Mouse (Mus musculus): Measurements from ENCODE around the gene Tmem110. TPM values are rescaled to one million over a fixed set of nuclear protein-coding genes. Genes with fewer than 3 reads are reported as not detected.
A peak's percentile ranks its signal among the peaks of the same experiment; 100 is the strongest.

The Tmem110 gene
- total and polyA plus RNA-seq, 3 experiments, result 11.6 to 21.0 TPM; not detected in 1

DNA sequence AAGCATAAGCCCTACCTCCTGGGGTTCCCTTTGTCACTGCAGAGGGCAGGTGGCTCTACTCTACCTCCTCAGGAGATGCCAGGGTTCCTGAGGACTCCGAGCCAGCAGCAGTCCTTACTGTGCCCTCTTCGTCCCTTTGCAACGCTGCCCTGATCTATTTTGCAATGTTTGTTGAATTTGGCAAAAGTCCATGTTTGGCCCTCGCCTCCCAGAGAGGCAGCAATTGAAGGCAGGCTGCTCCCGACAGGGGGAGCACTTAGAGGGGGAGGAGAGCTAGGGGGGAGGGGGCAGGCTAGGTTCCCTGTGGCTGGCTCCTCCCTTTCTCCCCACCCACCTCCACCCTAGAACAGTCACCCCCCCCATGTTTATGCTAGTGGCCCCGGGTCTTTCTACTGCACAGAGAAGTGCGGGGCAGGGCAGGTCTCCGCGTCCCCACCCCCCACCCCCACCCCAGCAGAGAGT is 62.9 kb downstream of the Tmem110 start:
- Histone ChIP-seq H3K4me3 (ENCODE audit: control insufficient read depth in 1 of 2, insufficient read depth in 1 of 2, low read depth in 2 of 2, low read length in 2 of 2) (no peak overlapping the region), H3K9me3 (replicated peaks; ENCODE audit: insufficient read depth, low read length) (no peaks in the 10 kb centered on the region), H3K79me2 (ENCODE audit: control insufficient read depth, insufficient read depth, low read length, poor library complexity) (no peaks in the 10 kb centered on the region), H3K27ac (ENCODE audit: control insufficient read depth, low read depth, low read length) (no peak overlapping the region), H3K36me3 (ENCODE audit: control insufficient read depth in 1 of 2, insufficient read depth in 2 of 2, low read length in 2 of 2) (no peaks in the 10 kb centered on the region), H3K9ac (ENCODE audit: control insufficient read depth, low read depth, low read length, poor library complexity, severe bottlenecking) (no peak overlapping the region), H3K27me3 (ENCODE audit: control insufficient read depth in 1 of 2, insufficient read depth in 2 of 2, low read length in 2 of 2) (no peaks in the 10 kb centered on the region), H3K4me1 (ENCODE audit: control insufficient read depth in 1 of 2, insufficient read depth in 2 of 2, low read length in 2 of 2) (peaks cover 0 to 6% of the 10 kb centered on the region in 2 experiments; a peak in 1 of 4 replicates)
- TF ChIP-seq MAZ (IDR thresholded peaks at IDR 0.05; ENCODE audit: low read depth, low read length) (no peak), CTCF (IDR thresholded peaks at IDR 0.05 in 2 of 3, conservative IDR thresholded peaks at IDR 0.05 in 1 of 3; ENCODE audit: control insufficient read depth in 1 of 3, insufficient read depth in 1 of 3, low read depth in 2 of 3, low read length in 3 of 3, poor library complexity in 1 of 3, severe bottlenecking in 1 of 3) (peak in 2 of 3 experiments; percentile 40 to 47; a peak in 4 of 6 replicates), SIN3A (IDR thresholded peaks at IDR 0.05; ENCODE audit: low read length) (no peak), MEF2A (IDR thresholded peaks at IDR 0.05; ENCODE audit: extremely low read depth, insufficient replicate concordance, low read depth, low read length, poor library complexity, severe bottlenecking) (no peak), TAL1 (IDR thresholded peaks at IDR 0.05; ENCODE audit: low read length) (no peak), MAX (IDR thresholded peaks at IDR 0.05; ENCODE audit: low read length) (no peak), ZNF384 (IDR thresholded peaks at IDR 0.05; ENCODE audit: low read depth, low read length) (no peak), JUND (IDR thresholded peaks at IDR 0.05; ENCODE audit: low read depth, low read length) (no peak), SMC3 (IDR thresholded peaks at IDR 0.05; ENCODE audit: low read depth, low read length) (peak; percentile 18; the same call in 1 of the 2 replicates), USF2 (IDR thresholded peaks at IDR 0.05; ENCODE audit: borderline replicate concordance in 1 of 2, insufficient read depth in 1 of 2, low read depth in 1 of 2, low read length in 2 of 2) (no peak)
- peak; percentile 27 for DNase-seq (ENCODE audit: low read depth, low spot score)

DNA sequence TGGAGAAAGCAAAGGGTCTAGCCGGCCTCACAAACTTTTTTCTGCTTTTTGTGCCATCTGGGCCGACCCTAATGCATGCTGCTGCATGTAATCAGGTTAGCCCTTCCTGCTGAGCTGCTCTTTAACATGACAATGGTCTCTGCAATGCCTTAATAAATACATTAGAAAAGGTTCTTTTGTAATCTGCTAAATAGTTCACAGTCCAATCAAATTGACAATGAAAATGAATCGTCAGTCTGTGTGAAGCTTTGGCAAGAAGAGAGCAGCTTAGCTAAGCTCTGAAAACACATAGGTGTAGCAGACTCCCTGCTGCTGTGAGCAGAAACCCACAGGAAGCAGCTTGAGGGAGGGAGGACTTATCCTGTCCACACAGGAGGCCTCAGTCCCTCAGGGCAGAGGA is 74.6 kb downstream of the Tmem110 start:
- TF ChIP-seq CHD2 (IDR thresholded peaks at IDR 0.05; ENCODE audit: low read length), result no peak
- no peak for TF ChIP-seq SMC3 (IDR thresholded peaks at IDR 0.05; ENCODE audit: low read depth, low read length)
- no peak for TF ChIP-seq POLR2AphosphoS2 (IDR thresholded peaks at IDR 0.05; ENCODE audit: low read length)
- TF ChIP-seq SIN3A (IDR thresholded peaks at IDR 0.05; ENCODE audit: low read length), result no peak
- TF ChIP-seq MAFK (IDR thresholded peaks at IDR 0.05; ENCODE audit: borderline replicate concordance, low read depth, low read length), result no peak
- no peak for TF ChIP-seq MAX (IDR thresholded peaks at IDR 0.05; ENCODE audit: low read length)
- no peaks in the 10 kb centered on the region; a peak in 1 of 4 replicates for H3K27me3 ChIP-seq (ENCODE audit: control insufficient read depth in 1 of 2, insufficient read depth in 2 of 2, low read length in 2 of 2)
- no peaks in the 10 kb centered on the region for H3K79me2 ChIP-seq (ENCODE audit: control insufficient read depth, insufficient read depth, low read length, poor library complexity)
- no peak overlapping the region for H3K27ac ChIP-seq (ENCODE audit: control insufficient read depth, low read depth, low read length)
- peaks cover 0 to 6% of the 10 kb centered on the region in 2 experiments; a peak in 2 of 4 replicates for H3K4me1 ChIP-seq (ENCODE audit: control insufficient read depth in 1 of 2, insufficient read depth in 2 of 2, low read length in 2 of 2)
- H3K4me3 ChIP-seq (ENCODE audit: control insufficient read depth in 1 of 2, insufficient read depth in 1 of 2, low read depth in 2 of 2, low read length in 2 of 2), result no peak overlapping the region
- peaks cover 0 to 3% of the 10 kb centered on the region in 2 experiments; a peak in 2 of 4 replicates for H3K36me3 ChIP-seq (ENCODE audit: control insufficient read depth in 1 of 2, insufficient read depth in 2 of 2, low read length in 2 of 2)
- no peak for DNase-seq (ENCODE audit: low read depth, low spot score)
- no peak overlapping the region for H3K9ac ChIP-seq (ENCODE audit: control insufficient read depth, low read depth, low read length, poor library complexity, severe bottlenecking)
- H3K9me3 ChIP-seq (replicated peaks; ENCODE audit: insufficient read depth, low read length), result no peaks in the 10 kb centered on the region

DNA sequence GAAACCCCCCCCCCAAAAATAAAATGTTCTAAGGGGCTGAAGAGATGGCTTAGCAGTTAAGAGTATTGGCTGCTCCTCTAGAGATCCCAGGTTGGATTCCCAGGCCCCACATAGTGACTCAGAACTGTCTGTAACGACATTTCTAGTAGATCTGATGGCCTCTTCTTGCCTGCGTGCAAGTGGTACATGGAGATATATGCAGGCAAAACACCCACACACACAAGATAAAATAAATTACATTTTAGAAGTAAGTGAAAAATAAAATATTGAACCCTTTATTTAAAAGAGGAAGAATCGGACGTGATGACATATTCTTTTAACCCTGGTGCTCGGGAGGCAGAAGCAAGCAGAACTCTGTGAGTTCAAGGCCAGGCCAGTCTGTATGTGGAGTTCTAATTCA is 77.2 kb downstream of the Tmem110 start:
- peak; percentile 54 for DNase-seq (ENCODE audit: low read depth, low spot score)
- H3K4me1 ChIP-seq (ENCODE audit: control insufficient read depth in 1 of 2, insufficient read depth in 2 of 2, low read length in 2 of 2), result peaks cover under 1 to 12% of the 10 kb centered on the region in 2 experiments
- H3K36me3 ChIP-seq (ENCODE audit: control insufficient read depth in 1 of 2, insufficient read depth in 2 of 2, low read length in 2 of 2), result peaks cover 0 to 4% of the 10 kb centered on the region in 2 experiments; a peak in 2 of 4 replicates
- no peak overlapping the region; the same call in 1 of the 2 replicates for H3K9ac ChIP-seq (ENCODE audit: control insufficient read depth, low read depth, low read length, poor library complexity, severe bottlenecking)
- no peaks in the 10 kb centered on the region for H3K9me3 ChIP-seq (replicated peaks; ENCODE audit: insufficient read depth, low read length)
- no peaks in the 10 kb centered on the region for H3K79me2 ChIP-seq (ENCODE audit: control insufficient read depth, insufficient read depth, low read length, poor library complexity)
- peak overlapping the region; percentile 9 for H3K27ac ChIP-seq (ENCODE audit: control insufficient read depth, low read depth, low read length)
- no peaks in the 10 kb centered on the region; a peak in 1 of 4 replicates for H3K27me3 ChIP-seq (ENCODE audit: control insufficient read depth in 1 of 2, insufficient read depth in 2 of 2, low read length in 2 of 2)
- H3K4me3 ChIP-seq (ENCODE audit: control insufficient read depth in 1 of 2, insufficient read depth in 1 of 2, low read depth in 2 of 2, low read length in 2 of 2), result no peak overlapping the region
- TF ChIP-seq UBTF (IDR thresholded peaks at IDR 0.05; ENCODE audit: borderline replicate concordance, insufficient read depth, low read depth, low read length), result no peak
- no peak for TF ChIP-seq ZC3H11A (IDR thresholded peaks at IDR 0.05; ENCODE audit: low read depth, low read length)
- TF ChIP-seq TBP (IDR thresholded peaks at IDR 0.05; ENCODE audit: low read depth, low read length), result no peak
- TF ChIP-seq BHLHE40 (IDR thresholded peaks at IDR 0.05; ENCODE audit: borderline replicate concordance, low read depth, low read length), result no peak
- TF ChIP-seq EP300 (IDR thresholded peaks at IDR 0.05; ENCODE audit: low read depth in 1 of 2, low read length in 2 of 2), result peak; percentile 76 to 85
- no peak for TF ChIP-seq ETS1 (IDR thresholded peaks at IDR 0.05; ENCODE audit: low read depth, low read length)
- TF ChIP-seq TCF12 (IDR thresholded peaks at IDR 0.05; ENCODE audit: low read depth, low read length), result peak; percentile 45; the same call in 1 of the 2 replicates
- peak; percentile 31; the same call in 1 of the 2 replicates for TF ChIP-seq GATA1 (IDR thresholded peaks at IDR 0.05; ENCODE audit: low read depth, low read length)
- TF ChIP-seq MAX (IDR thresholded peaks at IDR 0.05; ENCODE audit: low read length), result no peak
- TF ChIP-seq MYB (IDR thresholded peaks at IDR 0.05; ENCODE audit: low read depth, low read length), result peak; percentile 67
- no peak for TF ChIP-seq NRF1 (IDR thresholded peaks at IDR 0.05; ENCODE audit: insufficient read depth, low read depth, low read length, poor library complexity, severe bottlenecking)
- no peak for TF ChIP-seq CHD1 (IDR thresholded peaks at IDR 0.05; ENCODE audit: low read depth, low read length)
- no peak for TF ChIP-seq MEF2A (IDR thresholded peaks at IDR 0.05; ENCODE audit: extremely low read depth, insufficient replicate concordance, low read depth, low read length, poor library complexity, severe bottlenecking)
